Mouse (Mus musculus): ENCODE results near the gene 9230112D13Rik.

9230112D13Rik gene

DNA sequence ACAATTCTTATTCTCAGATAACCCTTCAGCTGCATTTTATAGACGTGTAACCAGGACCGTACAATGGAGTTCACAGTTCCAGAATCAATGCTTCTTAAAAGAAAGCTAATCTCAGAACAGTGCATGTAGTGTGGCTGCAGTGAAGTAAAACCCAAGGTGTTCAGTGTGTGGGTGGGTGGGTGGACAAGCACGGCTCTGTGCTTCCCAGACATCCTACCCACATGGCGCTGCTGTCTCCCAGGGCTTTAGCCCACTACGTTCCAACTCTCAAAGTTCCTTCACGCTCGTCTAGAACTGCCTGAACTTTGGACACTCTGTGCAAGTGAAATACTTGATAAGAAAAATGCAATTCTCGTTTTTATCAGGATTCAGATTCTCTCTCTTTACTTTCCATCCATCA is at the start of gene 9230112D13Rik:
Gene 9230112D13Rik (minus strand): TSS at position 101 of the 400 bp plus-strand sequence.
- H3K36me3 ChIP-seq (ENCODE audit: insufficient read depth, low read length): no peaks in the 10 kb centered on the region
- no peaks in the 10 kb centered on the region for H3K27me3 ChIP-seq (ENCODE audit: insufficient read depth, low read length)
- H3K9me3 ChIP-seq (ENCODE audit: low read length): no peaks in the 10 kb centered on the region
- H3K4me3 ChIP-seq (replicated peaks; ENCODE audit: low read length): no peak within 1 kb of the TSS
- H3K4me1 ChIP-seq (replicated peaks; ENCODE audit: low read depth, low read length): peaks cover 30% of the 10 kb centered on the region
- TF ChIP-seq NANOG (IDR thresholded peaks at IDR 0.05; ENCODE audit: borderline replicate concordance, low read length): no peak
- TF ChIP-seq CTCF (conservative IDR thresholded peaks at IDR 0.05; ENCODE audit: low read length): no peak
- TF ChIP-seq POU5F1 (IDR thresholded peaks at IDR 0.05; ENCODE audit: borderline replicate concordance, low read length): no peak

DNA sequence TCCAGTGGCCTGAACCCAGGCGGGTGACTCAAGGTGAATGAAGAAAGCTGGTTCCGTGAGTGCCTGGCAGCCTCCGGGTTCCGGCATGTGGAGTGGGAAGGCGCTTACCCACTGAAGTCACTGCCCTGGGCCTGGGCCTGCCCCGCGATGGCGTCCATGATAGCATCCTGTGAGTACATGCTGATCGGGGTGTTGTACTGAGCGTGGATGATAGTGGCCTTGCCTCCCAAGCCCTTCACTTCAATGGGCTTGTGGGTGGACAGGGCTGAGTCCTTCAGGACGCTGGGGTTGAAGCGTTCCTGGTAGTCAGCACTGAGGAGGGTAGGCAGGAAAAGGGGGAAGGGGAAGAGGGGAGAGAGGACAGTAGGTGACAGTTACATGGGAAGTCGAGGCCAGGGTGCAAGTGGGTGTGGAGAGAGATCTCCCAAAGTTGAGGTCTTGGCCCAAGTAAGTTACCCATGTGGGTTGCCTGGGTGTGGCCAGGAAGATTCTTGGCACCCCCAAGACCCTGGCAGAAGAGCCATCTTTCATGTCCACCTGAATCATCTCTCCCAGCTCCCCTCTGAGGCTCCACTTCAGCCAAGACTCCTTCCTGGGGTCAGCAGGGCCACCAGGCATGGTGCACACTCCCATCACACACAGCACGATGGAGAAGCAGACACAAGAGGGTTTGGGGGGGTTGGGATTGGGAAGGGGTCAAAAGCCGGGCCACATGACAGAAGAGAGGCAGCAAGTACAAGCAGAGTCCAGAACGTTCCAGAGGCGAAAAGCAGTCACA is 49.2 kb upstream of the 9230112D13Rik start:
- TF ChIP-seq NANOG (IDR thresholded peaks at IDR 0.05; ENCODE audit: borderline replicate concordance, low read length) (no peak), POU5F1 (IDR thresholded peaks at IDR 0.05; ENCODE audit: borderline replicate concordance, low read length) (no peak), CTCF (conservative IDR thresholded peaks at IDR 0.05; ENCODE audit: low read length) (no peak)
- H3K36me3 ChIP-seq (ENCODE audit: insufficient read depth, low read length): no peaks in the 10 kb centered on the region
- H3K4me3 ChIP-seq (replicated peaks; ENCODE audit: low read length): no peak overlapping the region
- peaks cover 44% of the 10 kb centered on the region for H3K4me1 ChIP-seq (replicated peaks; ENCODE audit: low read depth, low read length)
- H3K27me3 ChIP-seq (ENCODE audit: insufficient read depth, low read length): peaks cover 22% of the 10 kb centered on the region
- H3K9me3 ChIP-seq (ENCODE audit: low read length): no peaks in the 10 kb centered on the region

DNA sequence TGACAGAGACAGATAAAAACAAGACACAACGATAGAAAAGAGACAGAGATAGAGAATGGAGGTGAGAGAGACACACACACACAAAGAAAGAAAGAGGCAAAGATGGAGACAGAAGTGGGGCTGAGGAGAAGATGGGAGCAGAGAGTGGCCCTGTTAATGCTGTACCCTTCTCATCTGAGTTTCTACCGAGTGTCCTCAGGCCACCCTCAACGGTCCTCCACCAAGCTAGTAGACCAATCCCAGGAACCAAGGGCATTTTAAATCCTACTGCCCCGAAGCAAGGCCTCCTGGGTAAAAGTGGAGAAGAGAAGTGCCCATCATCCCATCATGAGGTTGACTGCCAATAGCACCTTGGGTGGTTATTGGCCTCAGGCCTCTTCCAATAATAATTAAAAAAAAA is 48.3 kb upstream of the 9230112D13Rik start:
- no peaks in the 10 kb centered on the region for H3K36me3 ChIP-seq (ENCODE audit: insufficient read depth, low read length)
- H3K9me3 ChIP-seq (ENCODE audit: low read length): no peaks in the 10 kb centered on the region
- H3K27me3 ChIP-seq (ENCODE audit: insufficient read depth, low read length): peaks cover 21% of the 10 kb centered on the region
- TF ChIP-seq CTCF (conservative IDR thresholded peaks at IDR 0.05; ENCODE audit: low read length) (no peak), POU5F1 (IDR thresholded peaks at IDR 0.05; ENCODE audit: borderline replicate concordance, low read length) (no peak), NANOG (IDR thresholded peaks at IDR 0.05; ENCODE audit: borderline replicate concordance, low read length) (no peak)
- H3K4me3 ChIP-seq (replicated peaks; ENCODE audit: low read length): no peak overlapping the region
- peaks cover 38% of the 10 kb centered on the region for H3K4me1 ChIP-seq (replicated peaks; ENCODE audit: low read depth, low read length)

DNA sequence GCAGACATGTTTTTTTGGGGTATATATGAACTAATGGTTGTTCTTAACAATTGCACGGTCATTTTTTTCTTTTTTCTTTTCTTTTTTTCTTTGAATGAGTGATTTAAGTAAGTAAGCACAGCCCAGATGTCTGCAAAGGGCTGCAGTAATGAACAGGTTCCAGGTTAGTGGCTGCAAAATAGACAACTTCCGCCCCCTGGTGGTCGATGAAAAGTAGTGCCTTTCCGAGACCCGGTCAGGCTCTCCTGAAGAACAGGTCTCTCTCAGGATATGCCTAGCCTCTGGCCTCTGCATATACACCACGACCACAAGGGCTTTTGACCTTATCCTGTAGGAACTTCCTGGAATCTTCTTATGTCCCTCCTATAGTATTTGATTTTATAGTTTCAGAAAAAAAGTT is 47.7 kb upstream of the 9230112D13Rik start:
- Histone ChIP-seq H3K4me3 (replicated peaks; ENCODE audit: low read length) (no peak overlapping the region), H3K36me3 (ENCODE audit: insufficient read depth, low read length) (no peaks in the 10 kb centered on the region), H3K27me3 (ENCODE audit: insufficient read depth, low read length) (peaks cover 18% of the 10 kb centered on the region), H3K4me1 (replicated peaks; ENCODE audit: low read depth, low read length) (peaks cover 38% of the 10 kb centered on the region), H3K9me3 (ENCODE audit: low read length) (no peaks in the 10 kb centered on the region)
- TF ChIP-seq CTCF (conservative IDR thresholded peaks at IDR 0.05; ENCODE audit: low read length): peak; percentile 53
- no peak for TF ChIP-seq NANOG (IDR thresholded peaks at IDR 0.05; ENCODE audit: borderline replicate concordance, low read length)

DNA sequence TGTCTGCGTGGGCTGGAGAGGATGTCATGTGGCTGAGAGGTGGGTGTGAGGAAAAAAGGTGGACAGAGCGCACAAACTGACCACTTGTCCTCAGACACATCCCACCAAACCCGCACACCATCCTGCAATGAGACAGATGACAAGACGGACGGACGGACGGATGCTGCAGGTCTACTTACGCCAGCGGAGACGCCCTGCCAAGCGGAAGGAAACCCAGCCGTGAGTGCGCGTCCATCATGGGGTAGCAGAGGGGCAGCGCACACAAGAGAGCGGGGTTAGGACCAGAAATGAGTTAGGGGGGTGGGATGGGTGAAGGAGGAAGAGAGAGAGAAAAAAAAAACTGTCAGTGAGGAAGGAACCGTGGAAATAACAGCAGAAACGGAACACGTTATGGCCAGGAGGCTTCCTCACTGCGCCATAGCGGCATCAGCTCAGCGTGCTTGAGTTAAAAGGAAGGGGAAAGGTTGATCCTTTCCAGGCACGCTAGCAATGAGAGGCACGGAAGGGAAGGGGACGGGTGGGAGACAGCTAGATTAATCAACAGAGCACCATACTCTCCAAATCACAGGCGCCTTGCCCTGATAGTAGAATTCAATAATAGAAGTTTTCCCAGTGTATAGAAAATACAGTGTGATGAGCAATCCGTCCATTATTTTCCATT is 47.1 kb upstream of the 9230112D13Rik start:
- no peak for TF ChIP-seq NANOG (IDR thresholded peaks at IDR 0.05; ENCODE audit: borderline replicate concordance, low read length)
- no peak for TF ChIP-seq POU5F1 (IDR thresholded peaks at IDR 0.05; ENCODE audit: borderline replicate concordance, low read length)
- TF ChIP-seq CTCF (conservative IDR thresholded peaks at IDR 0.05; ENCODE audit: low read length): no peak
- H3K36me3 ChIP-seq (ENCODE audit: insufficient read depth, low read length): no peaks in the 10 kb centered on the region
- peaks cover 18% of the 10 kb centered on the region for H3K27me3 ChIP-seq (ENCODE audit: insufficient read depth, low read length)

DNA sequence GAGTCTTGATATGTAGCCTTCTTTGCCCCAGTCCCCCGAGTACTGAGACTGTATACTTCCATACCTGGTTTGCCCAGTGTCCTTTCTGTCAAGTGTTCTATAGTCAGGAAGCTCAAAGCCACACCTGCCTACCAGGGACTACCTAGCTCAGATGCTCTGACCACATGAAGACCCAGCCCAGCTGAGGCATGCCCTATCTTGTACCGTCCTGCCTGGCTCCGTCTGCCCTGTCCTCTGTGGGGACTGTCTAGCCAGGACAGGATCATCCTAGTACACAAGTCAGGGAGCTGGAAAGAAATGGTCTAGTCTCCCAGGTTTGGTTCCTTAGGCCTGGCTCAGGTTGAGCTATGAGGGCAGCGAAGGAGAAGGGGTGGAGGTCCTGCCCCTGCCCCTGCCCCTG is 46.0 kb upstream of the 9230112D13Rik start:
- TF ChIP-seq NANOG (IDR thresholded peaks at IDR 0.05; ENCODE audit: borderline replicate concordance, low read length) (no peak), CTCF (conservative IDR thresholded peaks at IDR 0.05; ENCODE audit: low read length) (no peak), POU5F1 (IDR thresholded peaks at IDR 0.05; ENCODE audit: borderline replicate concordance, low read length) (no peak)
- no peaks in the 10 kb centered on the region for H3K36me3 ChIP-seq (ENCODE audit: insufficient read depth, low read length)
- H3K9me3 ChIP-seq (ENCODE audit: low read length): no peaks in the 10 kb centered on the region
- peaks cover 34% of the 10 kb centered on the region for H3K4me1 ChIP-seq (replicated peaks; ENCODE audit: low read depth, low read length)
- no peak overlapping the region for H3K4me3 ChIP-seq (replicated peaks; ENCODE audit: low read length)
- H3K27me3 ChIP-seq (ENCODE audit: insufficient read depth, low read length): peaks cover 18% of the 10 kb centered on the region

More for the DNA sequence above, 47.1 kb upstream of the 9230112D13Rik start:
- Histone ChIP-seq H3K4me1 (replicated peaks; ENCODE audit: low read depth, low read length) (peaks cover 38% of the 10 kb centered on the region), H3K9me3 (ENCODE audit: low read length) (no peaks in the 10 kb centered on the region), H3K4me3 (replicated peaks; ENCODE audit: low read length) (peak overlapping the region; percentile 64)

DNA sequence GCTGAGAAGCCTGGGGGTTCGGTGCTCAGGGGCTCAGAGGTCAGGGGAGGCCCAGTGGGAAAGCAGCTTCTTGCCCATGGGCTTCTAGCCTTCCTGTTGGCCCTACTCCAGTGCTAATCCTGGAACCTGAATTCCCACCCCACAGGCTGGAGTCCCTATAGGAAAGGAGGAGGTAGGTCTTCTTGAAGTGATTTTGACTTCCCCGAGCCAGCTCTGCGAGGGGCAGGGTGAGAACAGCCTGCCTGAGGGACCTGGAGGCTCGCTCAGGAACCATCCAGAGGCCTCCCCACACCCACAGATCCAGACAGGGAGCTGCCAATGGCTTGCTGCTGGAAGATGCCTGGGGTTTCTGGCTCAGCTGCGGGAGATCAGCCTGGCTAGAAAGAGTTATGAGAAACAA is 45.1 kb upstream of the 9230112D13Rik start:
- no peaks in the 10 kb centered on the region for H3K9me3 ChIP-seq (ENCODE audit: low read length)
- TF ChIP-seq POU5F1 (IDR thresholded peaks at IDR 0.05; ENCODE audit: borderline replicate concordance, low read length): no peak
- TF ChIP-seq NANOG (IDR thresholded peaks at IDR 0.05; ENCODE audit: borderline replicate concordance, low read length): no peak
- no peak for TF ChIP-seq CTCF (conservative IDR thresholded peaks at IDR 0.05; ENCODE audit: low read length)
- no peak overlapping the region for H3K4me3 ChIP-seq (replicated peaks; ENCODE audit: low read length)
- no peaks in the 10 kb centered on the region for H3K36me3 ChIP-seq (ENCODE audit: insufficient read depth, low read length)
- H3K27me3 ChIP-seq (ENCODE audit: insufficient read depth, low read length): peaks cover 18% of the 10 kb centered on the region
- peaks cover 27% of the 10 kb centered on the region for H3K4me1 ChIP-seq (replicated peaks; ENCODE audit: low read depth, low read length)

DNA sequence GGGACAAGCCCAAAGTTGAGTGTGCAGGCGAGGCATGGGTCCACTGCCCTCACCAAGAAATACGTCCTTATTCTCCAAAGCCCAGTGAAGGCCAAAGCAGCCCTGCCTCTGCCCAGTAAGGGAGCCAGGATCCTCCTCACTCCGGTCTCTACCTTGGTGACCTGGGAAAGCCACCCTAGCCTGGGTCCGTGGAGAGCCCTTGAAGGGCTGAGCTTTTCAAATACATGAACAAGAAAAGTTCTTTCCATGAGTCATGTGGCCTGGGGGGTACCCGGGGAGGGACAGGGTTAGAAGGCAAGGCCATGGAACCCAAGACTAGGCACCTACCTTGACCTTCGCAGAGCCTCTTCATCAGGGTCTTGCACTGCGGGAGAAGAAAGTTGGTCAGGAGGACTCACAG is 43.9 kb upstream of the 9230112D13Rik start:
- TF ChIP-seq CTCF (conservative IDR thresholded peaks at IDR 0.05; ENCODE audit: low read length) (no peak), NANOG (IDR thresholded peaks at IDR 0.05; ENCODE audit: borderline replicate concordance, low read length) (no peak)

More for the DNA sequence above, 43.9 kb upstream of the 9230112D13Rik start:
- Histone ChIP-seq H3K4me3 (replicated peaks; ENCODE audit: low read length) (no peak overlapping the region), H3K4me1 (replicated peaks; ENCODE audit: low read depth, low read length) (peaks cover 30% of the 10 kb centered on the region), H3K27me3 (ENCODE audit: insufficient read depth, low read length) (peaks cover 15% of the 10 kb centered on the region), H3K9me3 (ENCODE audit: low read length) (no peaks in the 10 kb centered on the region), H3K36me3 (ENCODE audit: insufficient read depth, low read length) (no peaks in the 10 kb centered on the region)
